Mouse (Mus musculus) spleen, postnatal 4 days (tissue): ENCODE data around the gene 9330182L06Rik.

Experiments used
- DNase-seq, 2 experiments: peaks; one replicate each; pipeline ENCODE4 v3.0.0; 2022; ENCODE audit warnings: low spot score in 2 of 2

Gene 9330182L06Rik

GRCm38 (mm10) chr5:9525507-9525906 is 259.6 kb downstream of the 9330182L06Rik start:
- no peak for DNase-seq
